Mouse (Mus musculus): ENCODE results near the gene Clec16a.

Clec16a gene

GRCm38 (mm10) chr16:10544995-10545622 lies at the start of gene Clec16a:
Gene Clec16a (plus strand): TSS chr16:10545339.
- DNase-seq (ENCODE audit: low read depth, low spot score) = peak; percentile 98

GRCm38 (mm10) chr16:10495824-10496298 lies 49.3 kb upstream of the Clec16a start:
- DNase-seq (ENCODE audit: low read depth, low spot score) = no peak

GRCm38 (mm10) chr16:10498096-10498602 lies 47.0 kb upstream of the Clec16a start:
- DNase-seq (ENCODE audit: low read depth, low spot score) = no peak

- no peak for DNase-seq (ENCODE audit: low read depth, low spot score)
Measured at GRCm38 (mm10) chr16:10499122-10499521, 46.0 kb upstream of the Clec16a start.

- peak; percentile 77 for DNase-seq (ENCODE audit: low read depth, low spot score)
Measured at GRCm38 (mm10) chr16:10501865-10502264, 43.3 kb upstream of the Clec16a start.

GRCm38 (mm10) chr16:10503058-10503457 lies 42.1 kb upstream of the Clec16a start:
- no peak for DNase-seq (ENCODE audit: low read depth, low spot score)

- no peak for DNase-seq (ENCODE audit: low read depth, low spot score)
Measured at GRCm38 (mm10) chr16:10507445-10507844, 37.7 kb upstream of the Clec16a start.

- no peak for DNase-seq (ENCODE audit: low read depth, low spot score)
Measured at GRCm38 (mm10) chr16:10508691-10509090, 36.4 kb upstream of the Clec16a start.

GRCm38 (mm10) chr16:10510477-10511133 lies 34.5 kb upstream of the Clec16a start:
- no peak for DNase-seq (ENCODE audit: low read depth, low spot score)

GRCm38 (mm10) chr16:10511134-10511520 lies 34.0 kb upstream of the Clec16a start:
- no peak for DNase-seq (ENCODE audit: low read depth, low spot score)

- DNase-seq (ENCODE audit: low read depth, low spot score) = no peak
Measured at GRCm38 (mm10) chr16:10515953-10516572, 29.1 kb upstream of the Clec16a start.

- no peak for DNase-seq (ENCODE audit: low read depth, low spot score)
Measured at GRCm38 (mm10) chr16:10518030-10518429, 27.1 kb upstream of the Clec16a start.

- DNase-seq (ENCODE audit: low read depth, low spot score) = peak; percentile 82
Measured at GRCm38 (mm10) chr16:10520908-10521614, 24.1 kb upstream of the Clec16a start.

- peak; percentile 75 for DNase-seq (ENCODE audit: low read depth, low spot score)
Measured at GRCm38 (mm10) chr16:10522811-10523210, 22.3 kb upstream of the Clec16a start.

- DNase-seq (ENCODE audit: low read depth, low spot score) = no peak
Measured at GRCm38 (mm10) chr16:10523650-10524049, 21.5 kb upstream of the Clec16a start.

GRCm38 (mm10) chr16:10524866-10525609 lies 20.1 kb upstream of the Clec16a start:
- DNase-seq (ENCODE audit: low read depth, low spot score) = no peak

- no peak for DNase-seq (ENCODE audit: low read depth, low spot score)
Measured at GRCm38 (mm10) chr16:10525610-10525980, 19.5 kb upstream of the Clec16a start.

GRCm38 (mm10) chr16:10527046-10527644 lies 18.0 kb upstream of the Clec16a start:
- no peak for DNase-seq (ENCODE audit: low read depth, low spot score)

GRCm38 (mm10) chr16:10528382-10528781 lies 16.8 kb upstream of the Clec16a start:
- DNase-seq (ENCODE audit: low read depth, low spot score) = no peak

GRCm38 (mm10) chr16:10530179-10530578 lies 15.0 kb upstream of the Clec16a start:
- DNase-seq (ENCODE audit: low read depth, low spot score) = no peak

GRCm38 (mm10) chr16:10533781-10534180 lies 11.4 kb upstream of the Clec16a start:
- no peak for DNase-seq (ENCODE audit: low read depth, low spot score)
